11 mouse cellular contexts compared by ENCODE assay signal in genomic region chr7:102137464-102137863, GRCm38 (mm10). TPM values are rescaled to one million over a fixed set of nuclear protein-coding genes. Genes with fewer than 3 reads are reported as not detected.
A peak's percentile ranks its signal among the peaks of the same experiment; 100 is the strongest.
DNase-seq lines count a peak whose midpoint lies in the region; ATAC-seq and TF ChIP-seq lines count a peak whose summit lies in the region.
"Had no signal": no experiment of that assay in that cellular context is flagged by ENCODE, and none has a peak within 500 bp of the region (broad histone marks: within the 10 kb centered on the region; RNA-seq: fewer than 3 reads in every experiment).

No protein-coding gene starts in this region.

- intact Hi-C loops in heart, postnatal 14 days (cut with DNase I) = no loop called here
- intact Hi-C loops in heart, postnatal 25 days (cut with DNase I) = loop anchor here (5.0 kb wide), 1 partner anchor 90 kb away; no protein-coding TSS in a partner anchor

- no peak overlapping the region for H3K9ac ChIP-seq in heart, embryonic 11.5 days (ENCODE audit: low read depth, low read length)
- H3K9ac ChIP-seq: embryonic facial prominence, embryonic 13.5 days; limb, embryonic 13.5 days had no signal

- peak; percentile 11 to 35 for DNase-seq in heart, postnatal 14 days
- no peak for DNase-seq in heart, postnatal 25 days (ENCODE audit: low spot score)
- DNase-seq in 416B (ENCODE audit: low read depth) = peak; percentile 66
- DNase-seq in MEL-GATA-1-ER (ENCODE audit: extremely low read depth, low read depth) = peak; percentile 18
- peak; percentile 48 for DNase-seq in mesoderm, embryonic 11.5 days (ENCODE audit: low read depth, low spot score)
- DNase-seq in layer of hippocampus, postnatal 36 days = no peak

- no peak overlapping the region for H3K27ac ChIP-seq in embryonic fibroblast, embryonic 13.5 days (ENCODE audit: insufficient read depth, low read length)
- no peak overlapping the region for H3K27ac ChIP-seq in heart, embryonic 11.5 days (ENCODE audit: low read depth, low read length)
- H3K27ac ChIP-seq: embryonic facial prominence, embryonic 13.5 days; limb, embryonic 13.5 days had no signal

- H3K4me2 ChIP-seq in heart, embryonic 11.5 days = no peak overlapping the region
- H3K4me2 ChIP-seq: embryonic facial prominence, embryonic 13.5 days; limb, embryonic 13.5 days had no signal

- TF ChIP-seq POLR2A in embryonic fibroblast, embryonic 13.5 days (IDR thresholded peaks at IDR 0.05; ENCODE audit: low read depth, low read length) = no peak

- 88% methylated on average over 1 of the region's 1 CpGs for WGBS in heart, embryonic 11.5 days (ENCODE audit: insufficient replicate concordance)

- no peak overlapping the region for H3K4me3 ChIP-seq in embryonic fibroblast, embryonic 13.5 days (ENCODE audit: insufficient read depth, low read length)
- H3K4me3 ChIP-seq in heart, embryonic 11.5 days (ENCODE audit: low read depth, low read length) = no peak overlapping the region
- H3K4me3 ChIP-seq: embryonic facial prominence, embryonic 13.5 days; limb, embryonic 13.5 days had no signal

- no peaks in the 10 kb centered on the region for H3K9me3 ChIP-seq in heart, embryonic 11.5 days (replicated peaks; ENCODE audit: control insufficient read depth, low read length)
- H3K9me3 ChIP-seq: embryonic facial prominence, embryonic 13.5 days; limb, embryonic 13.5 days had no signal

- TF ChIP-seq CTCF in embryonic fibroblast, embryonic 13.5 days (IDR thresholded peaks at IDR 0.05; ENCODE audit: borderline replicate concordance, insufficient read depth, low read length) = peak; percentile 44; the same call in 1 of the 2 replicates

- H3K27me3 ChIP-seq in heart, embryonic 11.5 days (ENCODE audit: control insufficient read depth, insufficient read depth, low read length) = no peaks in the 10 kb centered on the region
- H3K27me3 ChIP-seq: embryonic facial prominence, embryonic 13.5 days; limb, embryonic 13.5 days had no signal

- no peaks in the 10 kb centered on the region for H3K4me1 ChIP-seq in embryonic fibroblast, embryonic 13.5 days (ENCODE audit: control insufficient read depth, insufficient read depth, low read length)
- H3K4me1 ChIP-seq in heart, embryonic 11.5 days (ENCODE audit: control insufficient read depth, insufficient read depth, low read length) = no peaks in the 10 kb centered on the region
- H3K4me1 ChIP-seq: embryonic facial prominence, embryonic 13.5 days; limb, embryonic 13.5 days had no signal

- H3K36me3 ChIP-seq in heart, embryonic 11.5 days (ENCODE audit: control insufficient read depth, insufficient read depth, low read length) = peaks cover 39% of the 10 kb centered on the region

- no peak for ATAC-seq in heart, embryonic 11.5 days (replicated peaks; ENCODE audit: insufficient number of reproducible peaks, low FRiP score, low TSS enrichment)

RNA-seq across cellular contexts. Expression of gene Chrna10, which starts 20.8 kb away (rescaled TPM):
- total RNA-seq in heart, postnatal 14 days (2021) = not detected
- not detected for total RNA-seq in heart, postnatal 25 days (2021)
- polyA plus RNA-seq in embryonic fibroblast, embryonic 13.5 days (2011; ENCODE audit: insufficient read length, low read depth, missing spikeins) = not detected in 2 replicates
- not detected for total RNA-seq in layer of hippocampus, postnatal 36 days (2021)
- not detected in 2 replicates for polyA plus RNA-seq in heart, embryonic 11.5 days (2014; fragmentation: Nextera tagmentation; extraction: Ambion mirVana)
- polyA plus RNA-seq: embryonic facial prominence, embryonic 13.5 days; limb, embryonic 13.5 days had no signal

RNA-seq across cellular contexts. Expression of gene Art5, which starts 28.2 kb away (rescaled TPM):
- total RNA-seq in heart, postnatal 14 days (2021) = 1 to 10 TPM; 4.3 to 5.4 TPM
- total RNA-seq in heart, postnatal 25 days (2021) = 10 to 100 TPM; 10.5 to 14.3 TPM
- 0.72 TPM in 1 of 2 replicates, not detected in the other for polyA plus RNA-seq in embryonic fibroblast, embryonic 13.5 days (2011; ENCODE audit: insufficient read length, low read depth, missing spikeins)
- not detected for total RNA-seq in layer of hippocampus, postnatal 36 days (2021)
- 0.84 and 1.9 TPM in 2 replicates for polyA plus RNA-seq in heart, embryonic 11.5 days (2014; fragmentation: Nextera tagmentation; extraction: Ambion mirVana)

RNA-seq across cellular contexts. Expression of gene Art1, which starts 35.9 kb away (rescaled TPM):
- total RNA-seq in heart, postnatal 14 days (2021) = 100 to 1,000 TPM; 131 to 158 TPM
- 100 to 1,000 TPM; 203 to 252 TPM for total RNA-seq in heart, postnatal 25 days (2021)
- not detected in 2 replicates for polyA plus RNA-seq in embryonic fibroblast, embryonic 13.5 days (2011; ENCODE audit: insufficient read length, low read depth, missing spikeins)
- not detected for total RNA-seq in layer of hippocampus, postnatal 36 days (2021)
- polyA plus RNA-seq in heart, embryonic 11.5 days (2014; fragmentation: Nextera tagmentation; extraction: Ambion mirVana) = 9.5 and 9.8 TPM in 2 replicates

RNA-seq across cellular contexts. Expression of gene Trpc2, which starts 54.5 kb away (rescaled TPM):
- total RNA-seq in heart, postnatal 14 days (2021) = under 1 TPM; 0.63 to 0.69 TPM
- under 1 TPM; 0.11 to 0.47 TPM for total RNA-seq in heart, postnatal 25 days (2021)
- polyA plus RNA-seq in embryonic fibroblast, embryonic 13.5 days (2011; ENCODE audit: insufficient read length, low read depth, missing spikeins) = not detected in 2 replicates
- total RNA-seq in layer of hippocampus, postnatal 36 days (2021) = 1 to 10 TPM; 1.4 to 2.5 TPM
- polyA plus RNA-seq in heart, embryonic 11.5 days (2014; fragmentation: Nextera tagmentation; extraction: Ambion mirVana) = not detected in 2 replicates
- polyA plus RNA-seq: embryonic facial prominence, embryonic 13.5 days; limb, embryonic 13.5 days; stomach, embryonic 14.5 days had no signal

Comparison
In these comparisons a context has a peak if more than half of its experiments do, and no peak if none do; other contexts are left out.
1. DNase-seq: peak in heart, postnatal 14 days (2 of 2), 416B (single experiment), MEL-GATA-1-ER (single experiment) and mesoderm, embryonic 11.5 days (single experiment); none in heart, postnatal 25 days (single experiment) and layer of hippocampus, postnatal 36 days (0 of 2).
2. RNA of gene Art5, which starts 28.2 kb away (total RNA-seq): 10.5 to 14.3 TPM in heart, postnatal 25 days and 4.3 to 5.4 TPM in heart, postnatal 14 days; not detected in layer of hippocampus, postnatal 36 days; every median in the first group is over 4 times any median in the second.
3. RNA of gene Art1, which starts 35.9 kb away (total RNA-seq): 203 to 252 TPM in heart, postnatal 25 days and 131 to 158 TPM in heart, postnatal 14 days; not detected in layer of hippocampus, postnatal 36 days; every median in the first group is over 100 times any median in the second.